Mouse (Mus musculus) mouse trophoblast stem cell (cell line): ENCODE measurements around the gene C1ql2.

Experiments used
- in situ Hi-C, 2 experiments: fragments of 300-500 bp; cut with MseI, MboI; formaldehyde crosslinking; loops; 2 replicates in 1 of 2; 3 replicates in 1 of 2; pipeline ENCODE4 v1.15.1; 2025

The C1ql2 gene

GRCm38 (mm10) chr1:120340419-120341171, at the start of gene C1ql2:
Gene C1ql2, plus strand, starts transcription at chr1:120340582.
- in situ Hi-C loops: no loop called here

GRCm38 (mm10) chr1:120291709-120292108, 48.7 kb upstream of the C1ql2 start:
- in situ Hi-C loops: no loop called here

- in situ Hi-C loops: no loop called here
Observed at GRCm38 (mm10) chr1:120293803-120294202, 46.6 kb upstream of the C1ql2 start.

GRCm38 (mm10) chr1:120296936-120297335, 43.4 kb upstream of the C1ql2 start:
- in situ Hi-C loops: no loop called here

GRCm38 (mm10) chr1:120305801-120306200, 34.6 kb upstream of the C1ql2 start:
- in situ Hi-C loops: no loop called here

GRCm38 (mm10) chr1:120321270-120322021, 18.9 kb upstream of the C1ql2 start:
- in situ Hi-C loops: no loop called here

GRCm38 (mm10) chr1:120323131-120323561, 17.2 kb upstream of the C1ql2 start:
- in situ Hi-C loops: no loop called here

- in situ Hi-C loops: no loop called here
Observed at GRCm38 (mm10) chr1:120327714-120328113, 12.7 kb upstream of the C1ql2 start.

GRCm38 (mm10) chr1:120328212-120328611, 12.2 kb upstream of the C1ql2 start:
- in situ Hi-C loops: no loop called here

GRCm38 (mm10) chr1:120331841-120332240, 8.5 kb upstream of the C1ql2 start:
- in situ Hi-C loops: loop anchor here (10.0 kb wide), 1 partner anchor 213 kb away; no protein-coding TSS in a partner anchor

- in situ Hi-C loops: loop anchor here (10.0 kb wide), 1 partner anchor 207 kb away; no protein-coding TSS in a partner anchor
Observed at GRCm38 (mm10) chr1:120337970-120338369, 2.4 kb upstream of the C1ql2 start.

GRCm38 (mm10) chr1:120341172-120341675, 842 bp downstream of the C1ql2 start:
- in situ Hi-C loops: no loop called here

GRCm38 (mm10) chr1:120341811-120342370, 1.5 kb downstream of the C1ql2 start:
- in situ Hi-C loops: no loop called here

- in situ Hi-C loops: no loop called here
Observed at GRCm38 (mm10) chr1:120342371-120342821, 2.0 kb downstream of the C1ql2 start.

- in situ Hi-C loops: no loop called here
Observed at GRCm38 (mm10) chr1:120345001-120345400, 4.6 kb downstream of the C1ql2 start.

- in situ Hi-C loops: no loop called here
Observed at GRCm38 (mm10) chr1:120354387-120354786, 14.0 kb downstream of the C1ql2 start.

GRCm38 (mm10) chr1:120357371-120358274, 17.2 kb downstream of the C1ql2 start:
- in situ Hi-C loops: no loop called here

GRCm38 (mm10) chr1:120363638-120364037, 23.3 kb downstream of the C1ql2 start:
- in situ Hi-C loops: loop anchor here in 1 of 2 experiments (10.0 kb wide), 1 partner anchor 181 kb away; no protein-coding TSS in a partner anchor

GRCm38 (mm10) chr1:120368138-120368537, 27.8 kb downstream of the C1ql2 start:
- in situ Hi-C loops: loop anchor here in 1 of 2 experiments (10.0 kb wide), 1 partner anchor 177 kb away; no protein-coding TSS in a partner anchor

- in situ Hi-C loops: no loop called here
Observed at GRCm38 (mm10) chr1:120374131-120374530, 33.7 kb downstream of the C1ql2 start.

GRCm38 (mm10) chr1:120374832-120375231, 34.5 kb downstream of the C1ql2 start:
- in situ Hi-C loops: no loop called here
